Mouse (Mus musculus) brown adipose tissue, adult 24 weeks (tissue): ENCODE results near the gene Acoxl. TPM values are rescaled to one million over a fixed set of nuclear protein-coding genes. Genes with fewer than 3 reads are reported as not detected.

ENCODE experiments used
- H3K27ac ChIP-seq: fragments of 200-500 bp; replicated peaks from 2 replicates; pipeline ENCODE4 v1.5.1; 2012; ENCODE audit warnings: low read depth, mild to moderate bottlenecking, low read length
- H3K4me1 ChIP-seq: fragments of 200-500 bp; 2 replicates; pipeline ENCODE4 v1.6.1; 2012; ENCODE audit warnings: low read length, mixed read lengths; ENCODE audit not compliant: control insufficient read depth, insufficient read depth, insufficient read length
- H3K4me3 ChIP-seq: fragments of 200-500 bp; 2 replicates; pipeline ENCODE4 v1.5.1; 2012; ENCODE audit warnings: low read depth, mild to moderate bottlenecking, low read length, moderate library complexity; ENCODE audit not compliant: insufficient read depth
- polyA plus RNA-seq: library from polyadenylated mRNA; stranded (reverse); fragments of >200 nt; gene quantifications from 2 replicates; pipeline ENCODE4 v1.2.4, GENCODE M21; 2012; ENCODE audit not compliant: missing spikeins, insufficient read depth, insufficient read length

Acoxl gene
- polyA plus RNA-seq, 1 experiment = 0.67 TPM

- peak overlapping the region; percentile 53 for H3K27ac ChIP-seq
- peaks cover 9% of the 10 kb centered on the region; the same call in 1 of the 2 replicates for H3K4me1 ChIP-seq
- H3K4me3 ChIP-seq = peak overlapping the region; percentile 81
Observed at GRCm38 (mm10) chr2:128127691-128128292, 289.1 kb downstream of the Acoxl start.

- no peak overlapping the region for H3K4me3 ChIP-seq
- H3K27ac ChIP-seq = no peak overlapping the region
Observed at GRCm38 (mm10) chr2:128128532-128128931, 289.9 kb downstream of the Acoxl start.

GRCm38 (mm10) chr2:128131503-128131902 lies 292.8 kb downstream of the Acoxl start:
- H3K27ac ChIP-seq = no peak overlapping the region
- H3K4me1 ChIP-seq = no peaks in the 10 kb centered on the region
- no peak overlapping the region for H3K4me3 ChIP-seq

More at GRCm38 (mm10) chr2:128128532-128128931, 289.9 kb downstream of the Acoxl start:
- H3K4me1 ChIP-seq = peaks cover 4% of the 10 kb centered on the region; the same call in 1 of the 2 replicates

- Histone ChIP-seq H3K4me3 (no peak overlapping the region), H3K27ac (no peak overlapping the region), H3K4me1 (peaks cover 4% of the 10 kb centered on the region; the same call in 1 of the 2 replicates)
Observed at GRCm38 (mm10) chr2:128132635-128133034, 294.0 kb downstream of the Acoxl start.

- H3K27ac ChIP-seq = no peak overlapping the region
Observed at GRCm38 (mm10) chr2:128133865-128134264, 295.2 kb downstream of the Acoxl start.

GRCm38 (mm10) chr2:128134474-128134873 lies 295.8 kb downstream of the Acoxl start:
- no peak overlapping the region for H3K4me3 ChIP-seq
- peaks cover 4% of the 10 kb centered on the region; the same call in 1 of the 2 replicates for H3K4me1 ChIP-seq
- H3K27ac ChIP-seq = no peak overlapping the region

More at GRCm38 (mm10) chr2:128133865-128134264, 295.2 kb downstream of the Acoxl start:
- Histone ChIP-seq H3K4me3 (no peak overlapping the region), H3K4me1 (peaks cover 4% of the 10 kb centered on the region; the same call in 1 of the 2 replicates)

GRCm38 (mm10) chr2:128134948-128135347 lies 296.3 kb downstream of the Acoxl start:
- no peak overlapping the region for H3K4me3 ChIP-seq
- H3K4me1 ChIP-seq = peaks cover 4% of the 10 kb centered on the region; the same call in 1 of the 2 replicates
- H3K27ac ChIP-seq = no peak overlapping the region

GRCm38 (mm10) chr2:128136769-128137433 lies 298.2 kb downstream of the Acoxl start:
- Histone ChIP-seq H3K27ac (no peak overlapping the region), H3K4me1 (peaks cover 8% of the 10 kb centered on the region), H3K4me3 (no peak overlapping the region)

GRCm38 (mm10) chr2:128137480-128138276 lies 299.0 kb downstream of the Acoxl start:
- peaks cover 8% of the 10 kb centered on the region for H3K4me1 ChIP-seq
- no peak overlapping the region for H3K27ac ChIP-seq

GRCm38 (mm10) chr2:128138924-128139323 lies 300.2 kb downstream of the Acoxl start:
- Histone ChIP-seq H3K27ac (no peak overlapping the region), H3K4me3 (no peak overlapping the region), H3K4me1 (peaks cover 8% of the 10 kb centered on the region)

More at GRCm38 (mm10) chr2:128137480-128138276, 299.0 kb downstream of the Acoxl start:
- H3K4me3 ChIP-seq = no peak overlapping the region

- Histone ChIP-seq H3K4me1 (peaks cover 8% of the 10 kb centered on the region), H3K4me3 (no peak overlapping the region), H3K27ac (no peak overlapping the region)
Observed at GRCm38 (mm10) chr2:128139781-128140180, 301.1 kb downstream of the Acoxl start.

GRCm38 (mm10) chr2:128140183-128140582 lies 301.5 kb downstream of the Acoxl start:
- H3K27ac ChIP-seq = no peak overlapping the region
- peaks cover 8% of the 10 kb centered on the region for H3K4me1 ChIP-seq
- no peak overlapping the region for H3K4me3 ChIP-seq

GRCm38 (mm10) chr2:128143992-128144391 lies 305.3 kb downstream of the Acoxl start:
- Histone ChIP-seq H3K27ac (no peak overlapping the region), H3K4me3 (no peak overlapping the region), H3K4me1 (peaks cover 6% of the 10 kb centered on the region)

GRCm38 (mm10) chr2:128145433-128145832 lies 306.8 kb downstream of the Acoxl start:
- Histone ChIP-seq H3K4me3 (no peak overlapping the region), H3K4me1 (peaks cover 6% of the 10 kb centered on the region), H3K27ac (no peak overlapping the region)

- 0 out of 2 replicates have a peak, but pooled peaks cover 2% of the 10 kb centered on the region for H3K4me1 ChIP-seq
- H3K27ac ChIP-seq = no peak overlapping the region
- H3K4me3 ChIP-seq = no peak overlapping the region
Observed at GRCm38 (mm10) chr2:128149596-128149995, 310.9 kb downstream of the Acoxl start.
